Mouse (Mus musculus) liver, postnatal 0 days (tissue): ENCODE results near the gene St8sia2. TPM values are rescaled to one million over a fixed set of nuclear protein-coding genes. Genes with fewer than 3 reads are reported as not detected.

Experiments
- ATAC-seq: fragments of 200-750 bp; cut with Nextera tagmentation; 2 replicates; pipeline ENCODE4 v1.8.0; 2017; ENCODE audit warnings: mild to moderate bottlenecking, moderate library complexity
- DNase-seq: peaks from one replicate; pipeline ENCODE4 v3.0.0-alpha.2; 2016
- H3K27ac ChIP-seq: fragments of 300-500 bp; sonication (generic); 2 replicates; pipeline ENCODE4 v1.5.1; 2014; ENCODE audit warnings: antibody characterized with exemption, moderate library complexity, mild to moderate bottlenecking, low read depth
- H3K27me3 ChIP-seq: fragments of 300-500 bp; sonication (generic); 2 replicates; pipeline ENCODE4 v1.6.1; 2014; ENCODE audit warnings: low read length, control low read depth, mixed read lengths; ENCODE audit not compliant: insufficient read depth
- H3K36me3 ChIP-seq: fragments of 300-500 bp; sonication (generic); replicated peaks from 2 replicates; pipeline ENCODE4 v1.6.1; 2014; ENCODE audit warnings: mild to moderate bottlenecking, control low read depth, low read length, moderate library complexity, mixed read lengths; ENCODE audit not compliant: insufficient read depth
- H3K4me1 ChIP-seq: fragments of 300-500 bp; sonication (generic); 2 replicates; pipeline ENCODE4 v1.6.1; 2014; ENCODE audit warnings: antibody characterized with exemption, mild to moderate bottlenecking, control low read depth; ENCODE audit not compliant: insufficient read depth
- H3K4me2 ChIP-seq: fragments of 300-500 bp; sonication (generic); 2 replicates; pipeline ENCODE4 v1.6.1; 2014; ENCODE audit warnings: low read depth, mild to moderate bottlenecking, low read length, moderate library complexity, mixed read lengths
- H3K4me3 ChIP-seq: fragments of 300-500 bp; sonication (generic); 2 replicates; pipeline ENCODE4 v1.5.1; 2014; ENCODE audit warnings: low read depth, low read length
- H3K9ac ChIP-seq: fragments of 300-500 bp; sonication (generic); replicated peaks from 2 replicates; pipeline ENCODE4 v1.6.1; 2014; ENCODE audit warnings: mild to moderate bottlenecking, moderate library complexity
- H3K9me3 ChIP-seq: fragments of 300-500 bp; sonication (generic); 2 replicates; pipeline ENCODE4 v1.6.1; 2016; ENCODE audit warnings: mild to moderate bottlenecking, control low read depth, low read length, mixed read lengths
- CTCF ChIP-seq: sonication (generic); IDR thresholded peaks from 2 replicates; pipeline ENCODE4 v1.5.1; 2016; ENCODE audit warnings: antibody characterized with exemption, low read depth
- EP300 ChIP-seq: IDR thresholded peaks from 2 replicates; pipeline ENCODE4 v1.6.1; 2016; ENCODE audit warnings: antibody characterized with exemption, low read depth, mild to moderate bottlenecking
- WGBS: fragments of 180-500 bp; shearing (Covaris S2); extraction: QIAGEN DNeasy Blood & Tissue Kit; methylation state at CpG from one replicate; pipeline ENCODE4 v1.1.7; 2014; ENCODE audit not compliant: insufficient replicate concordance; 5-methylcytosine and 5-hydroxymethylcytosine counted together
- polyA plus RNA-seq: library from polyadenylated mRNA; unstranded; fragments of >200 nt; fragmentation: Nextera tagmentation; extraction: Ambion mirVana; gene quantifications from 2 replicates; pipeline ENCODE4 v1.2.1, GENCODE M21; 2015

Gene St8sia2
- polyA plus RNA-seq, 1 experiment from 2014 or later, result not detected

- ATAC-seq, result no peak
- Histone ChIP-seq H3K4me2 (peak overlapping the region; percentile 57), H3K36me3 (no peaks in the 10 kb centered on the region), H3K9me3 (no peaks in the 10 kb centered on the region), H3K9ac (no peak overlapping the region), H3K27me3 (no peaks in the 10 kb centered on the region), H3K4me3 (no peak overlapping the region), H3K4me1 (no peaks in the 10 kb centered on the region), H3K27ac (no peak overlapping the region)
- WGBS, result 81% methylated on average over 16 of the region's 16 CpGs
- no peak for TF ChIP-seq CTCF
- TF ChIP-seq EP300, result no peak
- DNase-seq, result no peak
Observed at GRCm38 (mm10) chr7:73920921-73921485, 92.5 kb downstream of the St8sia2 start.

DNA sequence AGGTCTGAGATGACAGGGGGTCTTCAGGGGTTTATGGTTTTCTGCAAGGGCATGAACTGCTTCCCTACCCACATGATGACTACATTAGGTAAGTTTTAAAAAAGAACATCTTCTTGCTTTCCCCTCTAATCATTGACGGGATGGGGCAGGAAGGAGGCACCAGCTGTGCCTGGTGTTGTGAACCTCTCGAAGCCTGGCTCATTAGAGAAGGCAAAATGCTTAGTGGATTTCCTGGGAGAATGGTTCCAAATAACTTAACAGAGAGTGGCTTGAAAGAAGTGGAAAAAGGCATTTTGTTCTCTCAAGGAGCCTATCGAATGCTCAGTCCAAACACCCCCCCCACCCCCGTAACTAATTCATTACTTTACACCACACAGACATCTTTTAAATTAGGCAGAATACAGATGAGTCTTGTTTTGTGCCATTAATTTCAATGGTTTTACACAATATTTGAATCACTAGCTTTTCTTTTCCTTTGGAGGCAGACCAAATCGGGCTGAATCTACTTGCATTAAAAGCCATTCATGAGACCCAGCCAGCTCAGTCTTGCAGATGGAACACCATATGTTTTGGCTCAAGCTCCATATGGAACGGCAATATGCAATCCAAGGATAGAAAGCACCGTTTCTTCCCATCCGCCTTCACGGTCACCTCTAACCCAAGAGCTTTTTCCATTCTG is 95.7 kb downstream of the St8sia2 start:
- Histone ChIP-seq H3K4me2 (no peak overlapping the region), H3K4me3 (no peak overlapping the region), H3K36me3 (no peaks in the 10 kb centered on the region), H3K4me1 (no peaks in the 10 kb centered on the region), H3K9me3 (no peaks in the 10 kb centered on the region), H3K9ac (no peak overlapping the region), H3K27ac (no peak overlapping the region), H3K27me3 (no peaks in the 10 kb centered on the region)
- 80% methylated on average over 9 of the region's 9 CpGs for WGBS
- no peak for DNase-seq
- ATAC-seq, result no peak
- TF ChIP-seq CTCF, result no peak
- no peak for TF ChIP-seq EP300

- TF ChIP-seq EP300 (no peak), CTCF (no peak)
- Histone ChIP-seq H3K27me3 (no peaks in the 10 kb centered on the region), H3K36me3 (no peaks in the 10 kb centered on the region), H3K4me1 (no peaks in the 10 kb centered on the region), H3K9me3 (no peaks in the 10 kb centered on the region), H3K9ac (no peak overlapping the region), H3K27ac (no peak overlapping the region), H3K4me3 (no peak overlapping the region), H3K4me2 (no peak overlapping the region)
- WGBS, result 37% methylated on average over 4 of the region's 4 CpGs
- ATAC-seq, result no peak
- peak; percentile 49 for DNase-seq
Observed at GRCm38 (mm10) chr7:73911899-73912298, 101.6 kb downstream of the St8sia2 start.

GRCm38 (mm10) chr7:73910843-73911242 is 102.6 kb downstream of the St8sia2 start:
- Histone ChIP-seq H3K4me1 (no peaks in the 10 kb centered on the region), H3K27ac (no peak overlapping the region), H3K4me2 (no peak overlapping the region), H3K9ac (no peak overlapping the region), H3K27me3 (no peaks in the 10 kb centered on the region), H3K4me3 (no peak overlapping the region), H3K36me3 (no peaks in the 10 kb centered on the region), H3K9me3 (no peaks in the 10 kb centered on the region)
- no peak for TF ChIP-seq CTCF
- TF ChIP-seq EP300, result no peak
- ATAC-seq (no peak), DNase-seq (no peak)
- WGBS, result 84% methylated on average over 4 of the region's 4 CpGs

- Histone ChIP-seq H3K9me3 (no peaks in the 10 kb centered on the region), H3K4me3 (no peak overlapping the region), H3K27ac (no peak overlapping the region), H3K4me1 (no peaks in the 10 kb centered on the region), H3K36me3 (no peaks in the 10 kb centered on the region), H3K4me2 (no peak overlapping the region), H3K9ac (no peak overlapping the region), H3K27me3 (no peaks in the 10 kb centered on the region)
- DNase-seq, result no peak
- ATAC-seq, result no peak
- WGBS, result 74% methylated on average over 5 of the region's 5 CpGs
- TF ChIP-seq CTCF (no peak), EP300 (no peak)
Observed at GRCm38 (mm10) chr7:73909432-73910205, 103.9 kb downstream of the St8sia2 start.

GRCm38 (mm10) chr7:73894506-73894905 is 119.0 kb downstream of the St8sia2 start:
- TF ChIP-seq EP300, result no peak
- H3K9me3 ChIP-seq, result no peaks in the 10 kb centered on the region
- WGBS, result 74% methylated on average over 6 of the region's 6 CpGs

More at GRCm38 (mm10) chr7:73894506-73894905, 119.0 kb downstream of the St8sia2 start:
- Histone ChIP-seq H3K9ac (no peak overlapping the region), H3K36me3 (no peaks in the 10 kb centered on the region), H3K27me3 (no peaks in the 10 kb centered on the region), H3K4me1 (no peaks in the 10 kb centered on the region), H3K4me2 (no peak overlapping the region), H3K27ac (no peak overlapping the region), H3K4me3 (no peak overlapping the region)
- DNase-seq (no peak), ATAC-seq (no peak)
